Mouse (Mus musculus): ENCODE results near the gene Vmn2r29.
"Not testable (repeated sequence)": the region's sequence is repeated elsewhere in the genome, so short reads cannot be mapped to it uniquely, and the experiment has no call there.

Vmn2r29 gene

DNA sequence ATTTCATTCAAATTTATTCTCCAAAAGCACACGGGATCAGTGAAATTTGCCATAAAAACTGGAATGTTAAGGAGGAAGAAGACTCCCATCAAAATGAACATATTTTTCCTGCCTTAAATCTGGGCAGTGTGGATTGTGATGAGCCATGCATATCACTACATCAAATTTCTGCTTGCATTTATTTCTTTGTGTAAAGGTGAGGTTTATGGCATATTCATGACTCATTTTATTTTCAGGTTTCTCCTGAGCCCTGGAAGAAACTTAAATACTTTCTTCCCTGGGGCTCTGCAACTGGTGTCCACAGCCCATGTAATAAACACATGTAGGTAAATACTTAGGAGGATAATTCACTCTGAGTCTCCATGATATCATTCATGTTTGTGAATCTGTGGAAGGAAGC, at the start of gene Vmn2r29:
Gene Vmn2r29 (minus strand): TSS at position 101 of the 400 bp plus-strand sequence.
- DNase-seq (ENCODE audit: low spot score), result not testable (repeated sequence)

DNA sequence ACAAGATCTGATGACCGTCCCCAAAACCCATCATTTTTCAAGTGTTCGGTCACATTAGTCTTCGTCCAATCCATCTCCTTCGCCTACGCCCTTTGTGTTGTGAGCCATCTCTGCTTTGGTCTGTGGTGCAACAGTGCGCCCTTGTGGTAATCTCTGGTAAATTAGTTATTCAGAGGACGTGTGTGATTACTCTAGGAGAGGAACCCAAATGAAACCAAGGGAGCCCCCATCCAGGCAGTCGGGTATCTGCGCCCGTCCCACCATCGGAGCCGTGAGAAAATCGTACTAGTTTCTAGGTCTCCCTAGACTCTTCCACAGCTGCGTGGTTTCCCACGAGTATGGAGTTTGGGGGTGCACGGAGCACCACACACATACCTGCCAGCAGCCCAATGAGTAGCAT, 48.5 kb upstream of the Vmn2r29 start:
- no peak for DNase-seq (ENCODE audit: low spot score)

DNA sequence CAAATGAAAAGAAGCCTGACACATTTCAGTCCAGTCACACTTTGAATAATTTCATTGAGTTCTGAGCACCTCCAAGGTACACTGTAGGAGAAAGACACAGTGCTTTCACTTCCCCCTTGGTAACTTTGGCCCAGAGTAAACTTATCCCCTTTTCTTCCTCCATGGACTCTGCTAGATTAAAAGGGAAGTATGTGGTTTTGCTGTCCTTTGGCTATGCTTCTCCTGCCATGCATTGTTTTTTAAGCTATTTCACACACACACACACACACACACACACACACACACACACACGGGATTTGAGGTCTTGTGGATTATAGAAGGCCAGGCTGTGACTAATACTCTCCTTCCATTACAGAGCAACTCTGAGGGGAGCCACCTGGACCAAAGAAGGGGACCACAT, 34.3 kb upstream of the Vmn2r29 start:
- no peak for DNase-seq (ENCODE audit: low spot score)

- peak; percentile 91 for DNase-seq (ENCODE audit: low spot score)
Observed at GRCm38 (mm10) chr7:7277966-7278567, 30.9 kb upstream of the Vmn2r29 start, which contains the start of gene Gm45844. Gene Gm45844 (minus strand): TSS chr7:7278289.

DNA sequence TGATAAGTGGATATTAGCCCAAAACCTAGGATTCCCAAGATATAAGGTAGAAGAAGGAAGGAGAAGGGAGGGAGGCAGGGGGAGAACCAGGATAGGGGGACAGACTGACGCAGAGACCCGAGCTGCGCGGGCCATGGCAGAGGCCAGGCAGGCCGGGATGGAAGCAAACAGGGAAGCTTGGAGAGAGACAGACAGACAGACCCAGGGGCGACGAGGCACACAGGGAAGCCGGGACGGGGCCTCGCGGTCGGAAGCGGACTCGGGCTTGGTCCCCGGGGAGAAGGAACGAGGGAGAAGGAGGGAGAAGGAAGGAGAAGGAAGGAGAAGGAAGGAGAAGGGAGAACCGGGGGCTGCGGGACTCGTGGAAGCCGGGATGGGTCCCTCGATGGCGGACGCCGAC, 30.4 kb upstream of the Vmn2r29 start:
- not testable (repeated sequence) for DNase-seq (ENCODE audit: low spot score)

- peak; percentile 44 for DNase-seq (ENCODE audit: low spot score)
Observed at GRCm38 (mm10) chr7:7209313-7210151, 37.6 kb downstream of the Vmn2r29 start, which contains the start of gene Zfp772. Gene Zfp772 (minus strand): TSS chr7:7209998.

DNA sequence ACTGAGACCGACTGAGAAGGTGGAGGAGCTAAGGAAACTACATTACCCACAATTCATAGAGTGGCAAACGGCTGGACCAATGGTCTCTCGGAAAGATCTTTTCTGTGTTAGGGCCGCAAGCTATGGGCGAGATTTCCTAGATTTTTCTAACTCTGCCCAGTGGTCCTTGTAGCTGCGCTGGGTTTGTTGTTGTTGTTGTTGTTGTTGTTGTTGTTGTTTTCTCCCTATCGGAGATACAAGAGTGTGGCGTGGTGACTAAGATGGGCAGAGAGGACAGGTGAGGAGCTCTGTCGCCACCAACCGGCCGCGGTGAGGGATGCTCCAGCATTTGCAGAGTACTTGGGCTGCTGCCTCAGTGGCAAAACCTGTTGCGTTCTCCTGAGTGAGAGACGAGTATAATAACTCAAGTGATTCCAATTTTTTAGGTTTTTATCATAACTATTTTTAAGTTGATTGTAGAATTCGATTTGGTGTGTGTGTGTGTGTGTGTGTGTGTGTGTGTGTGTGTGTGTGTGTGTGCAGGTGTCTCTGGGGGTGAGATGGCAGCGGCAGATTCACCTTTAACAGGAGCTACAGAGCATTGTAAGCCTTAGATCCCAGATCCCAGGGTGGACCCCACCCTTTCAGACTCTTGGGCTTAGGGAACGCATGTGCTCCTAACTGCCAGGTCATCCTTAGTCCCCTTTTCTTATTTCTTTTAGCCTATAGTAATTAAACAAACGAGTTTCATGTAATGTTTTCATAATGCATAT, 58.8 kb downstream of the Vmn2r29 start:
- DNase-seq (ENCODE audit: low spot score), result peak; percentile 59

DNA sequence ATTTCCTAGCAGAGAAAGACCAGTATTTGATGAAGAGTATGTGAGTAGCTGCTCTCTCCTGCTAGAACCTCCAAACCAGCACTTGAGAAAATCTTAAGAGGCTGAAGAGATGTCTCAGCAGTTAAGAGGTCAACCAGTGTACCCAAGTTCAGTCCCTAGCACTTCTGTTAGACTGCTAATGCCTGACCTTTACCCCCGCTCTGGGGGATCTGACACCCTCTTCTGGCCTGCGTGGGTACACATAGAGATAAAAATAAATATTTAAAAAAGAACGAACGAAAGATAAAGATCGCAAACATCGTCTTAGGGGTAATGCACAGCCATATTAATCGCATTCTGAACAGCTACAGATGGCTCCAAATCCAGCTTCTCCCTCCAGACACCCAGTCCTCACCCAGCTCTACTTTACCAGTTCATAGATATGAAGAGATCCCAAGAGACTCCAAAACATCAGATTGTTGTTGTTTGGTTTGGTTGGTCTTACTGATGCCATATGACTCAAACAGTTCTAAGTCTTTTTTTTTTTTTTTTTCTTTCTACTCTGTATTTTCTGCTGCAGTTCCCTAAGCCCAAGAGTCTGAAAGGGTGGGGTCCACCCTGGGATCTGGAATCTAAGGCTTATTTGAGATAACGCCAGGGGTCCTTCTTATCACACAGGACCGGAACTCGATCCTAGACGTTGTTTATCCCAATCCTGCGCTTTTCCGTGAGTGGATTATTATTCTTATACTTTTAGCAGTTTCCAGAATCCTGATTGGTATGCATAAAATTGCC, 59.5 kb downstream of the Vmn2r29 start:
- no peak for DNase-seq (ENCODE audit: low spot score)

- DNase-seq (ENCODE audit: low spot score), result no peak
Observed at GRCm38 (mm10) chr7:7185897-7186296, 61.2 kb downstream of the Vmn2r29 start.
